35 mouse cellular contexts compared by ENCODE assay signal in genomic region chr13:36714101-36714500, GRCm38 (mm10). TPM values are rescaled to one million over a fixed set of nuclear protein-coding genes. Genes with fewer than 3 reads are reported as not detected.
"Had no signal": no experiment of that assay in that cellular context is flagged by ENCODE, and none has a peak within 500 bp of the region (broad histone marks: within the 10 kb centered on the region; RNA-seq: fewer than 3 reads in every experiment).

No protein-coding gene starts in this region.

- ATAC-seq: liver, embryonic 12.5 days; lung, postnatal 0 days; midbrain, embryonic 13.5 days; midbrain, embryonic 15.5 days; midbrain, embryonic 16.5 days had no signal

- H3K27me3 ChIP-seq: limb, embryonic 12.5 days; limb, embryonic 13.5 days; limb, embryonic 15.5 days; liver, embryonic 12.5 days; liver, embryonic 13.5 days; liver, embryonic 15.5 days; lung, embryonic 15.5 days; midbrain, embryonic 12.5 days; midbrain, embryonic 15.5 days had no signal

- H3K4me2 ChIP-seq: limb, embryonic 12.5 days; limb, embryonic 13.5 days; limb, embryonic 15.5 days; liver, embryonic 12.5 days; liver, embryonic 13.5 days; liver, embryonic 15.5 days; lung, embryonic 14.5 days; lung, embryonic 15.5 days; midbrain, embryonic 11.5 days; midbrain, embryonic 12.5 days; midbrain, embryonic 13.5 days; midbrain, embryonic 15.5 days had no signal

- H3K4me3 ChIP-seq: left cerebral cortex, adult 2 months; limb, embryonic 10.5 days; limb, embryonic 12.5 days; limb, embryonic 13.5 days; limb, embryonic 15.5 days; liver, embryonic 12.5 days; liver, embryonic 13.5 days; liver, embryonic 15.5 days; lung, embryonic 15.5 days; megakaryocyte, embryonic 14.5 days; midbrain, embryonic 10.5 days; midbrain, embryonic 12.5 days; midbrain, embryonic 13.5 days; midbrain, embryonic 15.5 days; myocyte had no signal

- H3K27ac ChIP-seq: left cerebral cortex, adult 2 months; limb, embryonic 10.5 days; limb, embryonic 12.5 days; limb, embryonic 13.5 days; limb, embryonic 15.5 days; liver, embryonic 12.5 days; liver, embryonic 13.5 days; liver, embryonic 14.5 days; liver, embryonic 15.5 days; lung, embryonic 15.5 days; macrophage; midbrain, embryonic 10.5 days; midbrain, embryonic 12.5 days; midbrain, embryonic 13.5 days; midbrain, embryonic 15.5 days had no signal

- H3K9me3 ChIP-seq: limb, embryonic 10.5 days; limb, embryonic 12.5 days; limb, embryonic 15.5 days; liver, embryonic 12.5 days; liver, embryonic 13.5 days; liver, embryonic 15.5 days; lung, embryonic 15.5 days; megakaryocyte, embryonic 14.5 days; midbrain, embryonic 10.5 days; midbrain, embryonic 12.5 days; midbrain, embryonic 13.5 days; midbrain, embryonic 15.5 days had no signal

- H3K9ac ChIP-seq: limb, embryonic 12.5 days; limb, embryonic 13.5 days; limb, embryonic 15.5 days; liver, embryonic 12.5 days; liver, embryonic 13.5 days; liver, embryonic 14.5 days; liver, embryonic 15.5 days; liver, postnatal 0 days; lung, embryonic 14.5 days; lung, embryonic 15.5 days; midbrain, embryonic 12.5 days; midbrain, embryonic 13.5 days; midbrain, embryonic 15.5 days had no signal

- DNase-seq: left cerebral cortex, postnatal 4 days; liver; liver, embryonic 13.5 days; liver, postnatal 0 days; lung, adult 18-20 months; lung, adult 2 months; lung, embryonic 14.5 days; lung, postnatal 10 days; lung, postnatal 14 days; lung, postnatal 36 days; lung, postnatal 4 days; midbrain, embryonic 14.5 days had no signal

- H3K4me1 ChIP-seq: limb, embryonic 10.5 days; limb, embryonic 12.5 days; limb, embryonic 13.5 days; limb, embryonic 15.5 days; liver, embryonic 12.5 days; liver, embryonic 13.5 days; liver, embryonic 15.5 days; lung, embryonic 15.5 days; megakaryocyte, embryonic 14.5 days; midbrain, embryonic 10.5 days; midbrain, embryonic 12.5 days; midbrain, embryonic 13.5 days; midbrain, embryonic 15.5 days had no signal

- H3K36me3 ChIP-seq: limb, embryonic 10.5 days; limb, embryonic 12.5 days; limb, embryonic 13.5 days; limb, embryonic 15.5 days; liver, embryonic 12.5 days; liver, embryonic 13.5 days; liver, embryonic 15.5 days; lung, embryonic 15.5 days; midbrain, embryonic 10.5 days; midbrain, embryonic 12.5 days; midbrain, embryonic 13.5 days; midbrain, embryonic 15.5 days had no signal

RNA-seq across cellular contexts. Expression of gene Nrn1, which starts 20.8 kb away (rescaled TPM):
- total RNA-seq: megakaryocyte progenitor cell, adult 5-6 weeks; megakaryocyte, adult 5-6 weeks; megakaryocyte-erythroid progenitor cell, adult 5-6 weeks; monocyte, adult 5-6 weeks had no signal
- polyA plus RNA-seq: macrophage had no signal
